ENCODE assay signal across 8 mouse cellular contexts in genomic region chr11:101465101-101465868, GRCm38 (mm10). TPM values are rescaled to one million over a fixed set of nuclear protein-coding genes. Genes with fewer than 3 reads are reported as not detected.
DNase-seq lines count a peak whose midpoint lies in the region; ATAC-seq and TF ChIP-seq lines count a peak whose summit lies in the region.

No protein-coding gene starts in this region.

- no peaks in the 10 kb centered on the region for H3K9me3 ChIP-seq in hindbrain, postnatal 0 days (ENCODE audit: low read length)
- no peaks in the 10 kb centered on the region for H3K9me3 ChIP-seq in liver, embryonic 14.5 days (ENCODE audit: control insufficient read depth, low read length)

- peak; percentile 59 for ATAC-seq in hindbrain, postnatal 0 days
- peak; percentile 11; the same call in 1 of the 2 replicates for ATAC-seq in liver, embryonic 14.5 days (ENCODE audit: insufficient read depth)

- H3K27ac ChIP-seq in hindbrain, postnatal 0 days = peak overlapping the region; percentile 86
- H3K27ac ChIP-seq in liver, embryonic 14.5 days = no peak overlapping the region

- WGBS in hindbrain, postnatal 0 days = under 1% methylated on average over 51 of the region's 51 CpGs
- under 1% methylated on average over 51 of the region's 51 CpGs for WGBS in liver, embryonic 14.5 days (ENCODE audit: insufficient replicate concordance)

- peak overlapping the region; percentile 77 for H3K4me3 ChIP-seq in hindbrain, postnatal 0 days (ENCODE audit: low read length)
- peak overlapping the region; percentile 54 to 75 for H3K4me3 ChIP-seq in liver, embryonic 14.5 days (ENCODE audit: insufficient read depth in 1 of 2, low read depth in 2 of 2, low read length in 2 of 2)

- no peak for TF ChIP-seq EP300 in liver, embryonic 14.5 days (IDR thresholded peaks at IDR 0.05; ENCODE audit: low read depth)

- peak overlapping the region; percentile 74 for H3K9ac ChIP-seq in hindbrain, postnatal 0 days (replicated peaks; ENCODE audit: low read length)
- peak overlapping the region; percentile 59 for H3K9ac ChIP-seq in liver, embryonic 14.5 days (replicated peaks)

- no peak for TF ChIP-seq CTCF in brain, embryonic 14.5 days (IDR thresholded peaks at IDR 0.05; ENCODE audit: borderline replicate concordance, extremely low read depth, insufficient read depth, insufficient read length)
- peak; percentile 48 for TF ChIP-seq CTCF in hindbrain, postnatal 0 days (IDR thresholded peaks at IDR 0.05; ENCODE audit: low read depth)
- TF ChIP-seq CTCF in liver, embryonic 14.5 days (IDR thresholded peaks at IDR 0.05; ENCODE audit: low read depth) = peak; percentile 42; the same call in 1 of the 2 replicates

- H3K4me2 ChIP-seq in hindbrain, postnatal 0 days (ENCODE audit: low read depth, low read length) = peak overlapping the region; percentile 75
- H3K4me2 ChIP-seq in liver, embryonic 14.5 days (ENCODE audit: low read depth) = peak overlapping the region; percentile 96

- peaks cover 24% of the 10 kb centered on the region for H3K4me1 ChIP-seq in hindbrain, postnatal 0 days (ENCODE audit: insufficient read depth, low read length)
- H3K4me1 ChIP-seq in liver, embryonic 14.5 days (replicated peaks; ENCODE audit: control insufficient read depth in 2 of 2, insufficient read depth in 2 of 2, low read length in 1 of 2) = peaks cover 22 to 34% of the 10 kb centered on the region in 2 experiments

- no peaks in the 10 kb centered on the region for H3K27me3 ChIP-seq in hindbrain, postnatal 0 days (ENCODE audit: insufficient read depth, low read length)
- peaks cover 32% of the 10 kb centered on the region for H3K27me3 ChIP-seq in liver, embryonic 14.5 days (ENCODE audit: control insufficient read depth, insufficient read depth, low read length)

- TF ChIP-seq POLR2A in brain, embryonic 14.5 days (IDR thresholded peaks at IDR 0.05; ENCODE audit: borderline replicate concordance, extremely low read depth, insufficient read depth, insufficient read length, poor library complexity, severe bottlenecking) = no peak

- DNase-seq in layer of hippocampus, adult 11-12 months (ENCODE audit: low spot score) = peak; percentile 47
- no peak for DNase-seq in layer of hippocampus, postnatal 25 days (ENCODE audit: extremely low spot score in 1 of 2, low spot score in 1 of 2)
- peak; percentile 80 for DNase-seq in brain, embryonic 14.5 days (ENCODE audit: low read depth)
- DNase-seq in gastrocnemius, postnatal 10 days = peak; percentile 72
- peak; percentile 78 for DNase-seq in hindbrain, postnatal 0 days (ENCODE audit: low spot score)
- no peak for DNase-seq in liver, embryonic 14.5 days (ENCODE audit: low read depth in 3 of 3, low spot score in 3 of 3)
- peak; percentile 45 to 78 for DNase-seq in natural killer cell, adult 2 months (ENCODE audit: low spot score in 2 of 2)
- DNase-seq in thymus, postnatal 0 days (ENCODE audit: low spot score) = peak; percentile 59

- H3K36me3 ChIP-seq in hindbrain, postnatal 0 days (ENCODE audit: insufficient read depth, low read length) = peaks cover 13% of the 10 kb centered on the region
- peaks cover 2% of the 10 kb centered on the region; the same call in 1 of the 2 replicates for H3K36me3 ChIP-seq in liver, embryonic 14.5 days (replicated peaks; ENCODE audit: control insufficient read depth, insufficient read depth, low read depth)

RNA-seq across cellular contexts. Expression of gene Rnd2, which starts 0.5 kb away (rescaled TPM):
- 100 to 1,000 TPM; 145 to 159 TPM for total RNA-seq in layer of hippocampus, postnatal 25 days (2021)
- polyA plus RNA-seq in brain, embryonic 14.5 days (2012; rRNA removed) = 139 and 205 TPM in 2 replicates
- 1 to 10 TPM; 5.0 to 5.8 TPM for total RNA-seq in gastrocnemius, postnatal 10 days (2021)
- 103 and 140 TPM in 2 replicates for total RNA-seq in hindbrain, postnatal 0 days (2014; rRNA removed)
- polyA plus RNA-seq in hindbrain, postnatal 0 days (2015; fragmentation: Nextera tagmentation; extraction: Ambion mirVana) = 143 and 154 TPM in 2 replicates
- polyA plus RNA-seq in liver, embryonic 14.5 days (2012; rRNA removed) = 2.9 and 3.1 TPM in 2 replicates
- polyA plus RNA-seq in liver, embryonic 14.5 days (2014; fragmentation: Nextera tagmentation; extraction: Ambion mirVana) = 1.2 and 1.4 TPM in 2 replicates
- polyA plus RNA-seq in thymus, postnatal 0 days (2015; fragmentation: Nextera tagmentation; extraction: Ambion mirVana) = 3.7 and 4.6 TPM in 2 replicates

RNA-seq across cellular contexts. Expression of gene Vat1, which starts 0.7 kb away (rescaled TPM):
- total RNA-seq in layer of hippocampus, postnatal 25 days (2021) = 10 to 100 TPM; 33.2 to 36.0 TPM
- polyA plus RNA-seq in brain, embryonic 14.5 days (2012; rRNA removed) = 169 and 204 TPM in 2 replicates
- total RNA-seq in gastrocnemius, postnatal 10 days (2021) = 10 to 100 TPM; 39.4 to 50.2 TPM
- total RNA-seq in hindbrain, postnatal 0 days (2014; rRNA removed) = 290 and 295 TPM in 2 replicates
- 106 and 114 TPM in 2 replicates for polyA plus RNA-seq in hindbrain, postnatal 0 days (2015; fragmentation: Nextera tagmentation; extraction: Ambion mirVana)
- polyA plus RNA-seq in liver, embryonic 14.5 days (2012; rRNA removed) = 9.1 TPM in 2 replicates
- polyA plus RNA-seq in liver, embryonic 14.5 days (2014; fragmentation: Nextera tagmentation; extraction: Ambion mirVana) = 6.8 and 6.9 TPM in 2 replicates
- 24.7 and 25.3 TPM in 2 replicates for polyA plus RNA-seq in thymus, postnatal 0 days (2015; fragmentation: Nextera tagmentation; extraction: Ambion mirVana)

RNA-seq across cellular contexts. Expression of gene Ifi35, which starts 17.1 kb away (rescaled TPM):
- total RNA-seq in layer of hippocampus, postnatal 25 days (2021) = 1 to 10 TPM; 1.9 to 2.2 TPM
- polyA plus RNA-seq in brain, embryonic 14.5 days (2012; rRNA removed) = 2.6 and 3.2 TPM in 2 replicates
- 1 to 10 TPM; 6.6 to 7.2 TPM for total RNA-seq in gastrocnemius, postnatal 10 days (2021)
- total RNA-seq in hindbrain, postnatal 0 days (2014; rRNA removed) = 3.9 and 4.2 TPM in 2 replicates
- 5.3 and 5.8 TPM in 2 replicates for polyA plus RNA-seq in hindbrain, postnatal 0 days (2015; fragmentation: Nextera tagmentation; extraction: Ambion mirVana)
- 14.0 and 17.2 TPM in 2 replicates for polyA plus RNA-seq in liver, embryonic 14.5 days (2012; rRNA removed)
- polyA plus RNA-seq in liver, embryonic 14.5 days (2014; fragmentation: Nextera tagmentation; extraction: Ambion mirVana) = 21.3 and 22.1 TPM in 2 replicates
- polyA plus RNA-seq in thymus, postnatal 0 days (2015; fragmentation: Nextera tagmentation; extraction: Ambion mirVana) = 86.4 and 87.4 TPM in 2 replicates

RNA-seq across cellular contexts. Expression of gene Rpl27, which starts 23.2 kb away (rescaled TPM):
- total RNA-seq in layer of hippocampus, postnatal 25 days (2021) = 10 to 100 TPM; 50.0 to 52.5 TPM
- 836 and 1,059 TPM in 2 replicates for polyA plus RNA-seq in brain, embryonic 14.5 days (2012; rRNA removed)
- total RNA-seq in gastrocnemius, postnatal 10 days (2021) = 10 to 100 TPM; 55.9 to 84.8 TPM
- 535 and 538 TPM in 2 replicates for total RNA-seq in hindbrain, postnatal 0 days (2014; rRNA removed)
- 276 and 282 TPM in 2 replicates for polyA plus RNA-seq in hindbrain, postnatal 0 days (2015; fragmentation: Nextera tagmentation; extraction: Ambion mirVana)
- polyA plus RNA-seq in liver, embryonic 14.5 days (2012; rRNA removed) = 571 and 987 TPM in 2 replicates
- polyA plus RNA-seq in liver, embryonic 14.5 days (2014; fragmentation: Nextera tagmentation; extraction: Ambion mirVana) = 295 and 303 TPM in 2 replicates
- 550 and 596 TPM in 2 replicates for polyA plus RNA-seq in thymus, postnatal 0 days (2015; fragmentation: Nextera tagmentation; extraction: Ambion mirVana)

RNA-seq across cellular contexts. Expression of gene Ptges3l, which starts 40.2 kb away (rescaled TPM):
- 1 to 10 TPM; 1.3 to 1.4 TPM for total RNA-seq in layer of hippocampus, postnatal 25 days (2021)
- polyA plus RNA-seq in brain, embryonic 14.5 days (2012; rRNA removed) = 1.9 and 2.6 TPM in 2 replicates
- total RNA-seq in gastrocnemius, postnatal 10 days (2021) = 100 to 1,000 TPM in 1 of 2 experiments, 10 to 100 TPM in 1; 90.6 to 101 TPM
- 0.31 and 0.58 TPM in 2 replicates for total RNA-seq in hindbrain, postnatal 0 days (2014; rRNA removed)
- polyA plus RNA-seq in hindbrain, postnatal 0 days (2015; fragmentation: Nextera tagmentation; extraction: Ambion mirVana) = 3.8 and 4.6 TPM in 2 replicates
- 0.29 and 0.74 TPM in 2 replicates for polyA plus RNA-seq in liver, embryonic 14.5 days (2012; rRNA removed)
- 0.53 and 0.86 TPM in 2 replicates for polyA plus RNA-seq in liver, embryonic 14.5 days (2014; fragmentation: Nextera tagmentation; extraction: Ambion mirVana)
- polyA plus RNA-seq in thymus, postnatal 0 days (2015; fragmentation: Nextera tagmentation; extraction: Ambion mirVana) = 1.8 TPM in 2 replicates

Comparison
In these comparisons a context has a peak if more than half of its experiments do, and no peak if none do; other contexts are left out.
1. DNase-seq: peak in layer of hippocampus, adult 11-12 months (single experiment), brain, embryonic 14.5 days (single experiment), gastrocnemius, postnatal 10 days (single experiment), hindbrain, postnatal 0 days (single experiment), natural killer cell, adult 2 months (2 of 2) and thymus, postnatal 0 days (single experiment); none in layer of hippocampus, postnatal 25 days (0 of 2) and liver, embryonic 14.5 days (0 of 3).
2. RNA of gene Rnd2, which starts 0.5 kb away (polyA plus RNA-seq): 143 to 154 TPM in hindbrain, postnatal 0 days and 139 to 205 TPM in brain, embryonic 14.5 days; 3.7 to 4.6 TPM in thymus, postnatal 0 days and 1.2 to 3.1 TPM in liver, embryonic 14.5 days; every median in the first group is over 10 times any median in the second.